Mouse (Mus musculus): ENCODE measurements around the gene Adcy10.

DNA sequence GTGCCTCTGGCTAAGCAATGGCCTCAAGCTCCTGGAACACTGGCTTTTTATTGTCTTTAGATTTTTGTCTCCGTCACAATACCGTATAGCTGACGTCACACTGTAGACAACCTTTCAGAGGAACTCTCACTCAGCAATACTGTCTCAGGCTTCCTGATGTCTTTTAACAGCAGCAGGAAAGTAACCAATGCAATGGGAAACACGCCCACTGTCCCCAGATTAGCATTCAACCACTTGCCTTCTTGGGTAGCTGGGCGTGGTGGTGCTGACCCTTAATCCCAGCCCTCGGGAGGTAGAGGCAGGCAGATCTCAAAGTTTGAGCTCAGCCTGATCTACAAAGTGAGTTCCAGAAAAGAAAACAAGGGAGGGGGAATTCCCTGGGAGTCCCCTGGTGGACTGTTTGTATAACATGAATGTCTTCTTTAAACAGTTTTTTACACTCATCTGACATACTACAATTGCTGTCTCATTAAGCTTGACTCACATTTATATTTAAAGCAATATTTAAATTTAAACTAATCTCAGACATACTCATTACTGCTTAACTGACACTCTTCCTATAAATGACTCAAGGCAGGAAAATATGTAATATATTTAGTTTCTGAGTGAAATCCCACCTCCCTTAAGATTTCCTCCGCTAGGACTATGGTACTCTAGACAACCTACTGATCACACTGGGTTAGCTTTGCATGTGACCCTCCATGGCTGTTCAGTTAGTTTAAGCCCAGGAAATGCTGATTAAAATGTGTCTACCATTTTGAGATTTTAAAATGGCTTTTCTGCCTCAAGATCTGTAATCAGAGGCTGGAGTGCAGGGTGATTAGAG is 124.7 kb downstream of the Adcy10 start:
- no peak for TF ChIP-seq ZC3H11A (IDR thresholded peaks at IDR 0.05; ENCODE audit: borderline replicate concordance, low read depth, low read length)
- TF ChIP-seq CHD2 (IDR thresholded peaks at IDR 0.05; ENCODE audit: low read depth, low read length), result no peak
- TF ChIP-seq MAFK (IDR thresholded peaks at IDR 0.05; ENCODE audit: insufficient read depth, low read depth, low read length), result no peak
- TF ChIP-seq ZNF384 (IDR thresholded peaks at IDR 0.05; ENCODE audit: low read depth, low read length), result no peak
